Comparison of ENCODE assay signal across 8 mouse cellular contexts in the genomic region with DNA sequence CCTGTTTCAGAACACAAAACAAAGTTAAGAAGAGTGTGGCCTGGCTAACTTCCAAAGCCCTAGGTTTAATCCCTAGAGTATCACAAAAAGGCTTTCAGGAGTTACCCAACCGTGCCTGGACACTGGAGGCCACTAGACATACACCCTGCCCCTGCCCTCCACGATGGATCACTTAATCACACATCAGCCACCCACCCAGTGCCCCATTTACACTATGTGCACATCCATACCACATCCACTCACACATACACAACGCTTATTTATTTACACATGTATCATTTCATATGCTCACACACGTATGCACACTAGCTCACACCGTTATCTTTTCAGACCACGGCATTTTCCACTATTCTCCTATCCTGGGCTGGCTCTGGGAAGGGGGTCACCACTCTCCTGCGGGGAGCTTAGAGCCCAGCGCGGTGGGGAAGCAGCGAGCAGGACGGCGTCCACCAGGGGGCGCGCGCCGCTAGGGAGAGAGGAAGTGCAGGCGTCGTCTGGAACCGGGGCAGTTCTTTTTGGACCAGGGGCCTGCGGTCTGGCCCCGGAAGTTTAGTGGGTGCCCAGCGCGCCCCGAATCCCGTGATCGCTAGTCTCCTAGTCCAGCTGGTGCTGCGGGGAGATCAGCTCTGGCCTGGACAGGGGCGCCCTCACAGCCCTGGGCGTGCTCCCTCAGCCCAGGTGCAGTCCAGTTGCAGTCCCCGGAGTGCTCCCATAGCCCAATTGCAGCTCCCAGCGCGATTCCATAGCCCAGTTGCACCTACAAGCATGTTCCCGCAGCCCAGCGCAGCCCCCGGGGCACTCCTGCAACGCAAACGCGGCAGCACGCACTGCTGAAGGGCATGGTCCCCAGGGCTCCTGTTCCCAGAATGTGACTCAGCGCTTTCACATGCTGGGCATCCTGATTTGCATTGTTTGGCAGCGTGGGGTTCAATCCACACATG. TPM values are rescaled to one million over a fixed set of nuclear protein-coding genes. Genes with fewer than 3 reads are reported as not detected.
DNase-seq lines count a peak whose midpoint lies in the region; ATAC-seq and TF ChIP-seq lines count a peak whose summit lies in the region.

No protein-coding gene starts in this region.

- 0 out of 2 replicates have a peak, but pooled peaks have one; percentile 26 for ATAC-seq in cerebellum, adult (ENCODE audit: insufficient number of reproducible peaks, low FRiP score, low TSS enrichment)
- peak; percentile 88 for ATAC-seq in forebrain, embryonic 13.5 days
- peak; percentile 80 for ATAC-seq in neural tube, embryonic 14.5 days (ENCODE audit: low read depth)

- peak overlapping the region; percentile 1; the same call in 1 of the 2 replicates for H3K9ac ChIP-seq in ES-Bruce4 (ENCODE audit: low read depth, poor library complexity, severe bottlenecking)
- H3K9ac ChIP-seq in forebrain, embryonic 13.5 days = peak overlapping the region; percentile 70
- peak overlapping the region; percentile 54 for H3K9ac ChIP-seq in neural tube, embryonic 14.5 days (replicated peaks; ENCODE audit: low read depth, low read length)

- WGBS in forebrain, embryonic 13.5 days = 2% methylated on average over 41 of the region's 41 CpGs
- 2% methylated on average over 41 of the region's 41 CpGs for WGBS in neural tube, embryonic 14.5 days

- H3K4me1 ChIP-seq in ES-Bruce4 (ENCODE audit: control insufficient read depth, insufficient read depth, low read length) = no peaks in the 10 kb centered on the region
- peaks cover 6% of the 10 kb centered on the region for H3K4me1 ChIP-seq in forebrain, embryonic 13.5 days
- H3K4me1 ChIP-seq in neural tube, embryonic 14.5 days (ENCODE audit: control insufficient read depth, insufficient read depth, low read length) = peaks cover 5% of the 10 kb centered on the region; the same call in 1 of the 2 replicates

- peak; percentile 71 for DNase-seq in heart, postnatal 25 days (ENCODE audit: low spot score)
- peak; percentile 88 for DNase-seq in layer of hippocampus, adult 11-12 months (ENCODE audit: low spot score)
- peak; percentile 81 to 86 for DNase-seq in lung, adult 18-20 months
- DNase-seq in testis, postnatal 10 days (ENCODE audit: low spot score) = peak; percentile 99

- no peak for TF ChIP-seq EP300 in ES-Bruce4 (IDR thresholded peaks at IDR 0.05; ENCODE audit: insufficient read depth, low read depth, low read length)

- intact Hi-C loops in heart, postnatal 25 days (cut with DNase I) = loop anchor here (1.0 to 5.0 kb wide), 3 partner anchors 48 to 145 kb away; no protein-coding TSS in a partner anchor

- TF ChIP-seq CTCF in ES-Bruce4 (IDR thresholded peaks at IDR 0.05; ENCODE audit: low read depth, low read length) = peak; percentile 87

- no peaks in the 10 kb centered on the region for H3K36me3 ChIP-seq in ES-Bruce4 (ENCODE audit: control insufficient read depth, insufficient read depth, low read length, poor library complexity, severe bottlenecking)
- no peaks in the 10 kb centered on the region for H3K36me3 ChIP-seq in forebrain, embryonic 13.5 days (ENCODE audit: poor library complexity, severe bottlenecking)
- no peaks in the 10 kb centered on the region for H3K36me3 ChIP-seq in neural tube, embryonic 14.5 days (ENCODE audit: control insufficient read depth, insufficient read depth, low read length)

- H3K4me2 ChIP-seq in forebrain, embryonic 13.5 days = peak overlapping the region; percentile 91
- H3K4me2 ChIP-seq in neural tube, embryonic 14.5 days (ENCODE audit: low read depth, low read length) = peak overlapping the region; percentile 91

- H3K4me3 ChIP-seq in ES-Bruce4 (ENCODE audit: low read depth, low read length) = peak overlapping the region; percentile 5
- peak overlapping the region; percentile 39 for H3K4me3 ChIP-seq in forebrain, embryonic 13.5 days
- H3K4me3 ChIP-seq in neural tube, embryonic 14.5 days (ENCODE audit: low read depth, low read length) = peak overlapping the region; percentile 32

- H3K27me3 ChIP-seq in ES-Bruce4 (ENCODE audit: control insufficient read depth, insufficient read depth, low read length, poor library complexity, severe bottlenecking) = no peaks in the 10 kb centered on the region
- 0 out of 2 replicates have a peak, but pooled peaks cover 2% of the 10 kb centered on the region for H3K27me3 ChIP-seq in forebrain, embryonic 13.5 days
- no peaks in the 10 kb centered on the region for H3K27me3 ChIP-seq in neural tube, embryonic 14.5 days (ENCODE audit: control insufficient read depth, insufficient read depth, low read length)

- H3K9me3 ChIP-seq in ES-Bruce4 (replicated peaks; ENCODE audit: control insufficient read depth, insufficient read depth, low read length, poor library complexity, severe bottlenecking) = no peaks in the 10 kb centered on the region
- H3K9me3 ChIP-seq in forebrain, embryonic 13.5 days (replicated peaks) = no peaks in the 10 kb centered on the region
- no peaks in the 10 kb centered on the region for H3K9me3 ChIP-seq in neural tube, embryonic 14.5 days (ENCODE audit: control insufficient read depth, low read length)

- TF ChIP-seq POLR2A in ES-Bruce4 (IDR thresholded peaks at IDR 0.05; ENCODE audit: insufficient read depth, low read length) = no peak

- H3K27ac ChIP-seq in ES-Bruce4 (ENCODE audit: insufficient read depth, low read length) = no peak overlapping the region
- no peak overlapping the region for H3K27ac ChIP-seq in forebrain, embryonic 13.5 days
- no peak overlapping the region for H3K27ac ChIP-seq in neural tube, embryonic 14.5 days (ENCODE audit: low read depth, low read length)

RNA-seq across cellular contexts. Expression of a gene that starts 12.0 kb away (rescaled TPM):
- polyA plus RNA-seq in ES-Bruce4 (2011; ENCODE audit: insufficient read depth, insufficient read length, low read depth, missing spikeins) = 93.3 and 95.2 TPM in 2 replicates
- 88.9 and 89.2 TPM in 2 replicates for polyA plus RNA-seq in forebrain, embryonic 13.5 days (2015; fragmentation: Nextera tagmentation; extraction: Ambion mirVana)
- 10 to 100 TPM; 42.8 to 43.9 TPM for total RNA-seq in heart, postnatal 25 days (2021)
- polyA plus RNA-seq in neural tube, embryonic 14.5 days (2014; fragmentation: Nextera tagmentation; extraction: Ambion mirVana) = 112 and 129 TPM in 2 replicates

RNA-seq across cellular contexts. Expression of a gene that starts 16.2 kb away (rescaled TPM):
- 11.7 and 12.3 TPM in 2 replicates for polyA plus RNA-seq in ES-Bruce4 (2011; ENCODE audit: insufficient read depth, insufficient read length, low read depth, missing spikeins)
- 8.1 and 10.6 TPM in 2 replicates for polyA plus RNA-seq in forebrain, embryonic 13.5 days (2015; fragmentation: Nextera tagmentation; extraction: Ambion mirVana)
- not detected for total RNA-seq in heart, postnatal 25 days (2021)
- polyA plus RNA-seq in neural tube, embryonic 14.5 days (2014; fragmentation: Nextera tagmentation; extraction: Ambion mirVana) = 5.0 and 7.3 TPM in 2 replicates

RNA-seq across cellular contexts. Expression of a gene that starts 38.2 kb away (rescaled TPM):
- 0.35 and 0.61 TPM in 2 replicates for polyA plus RNA-seq in ES-Bruce4 (2011; ENCODE audit: insufficient read depth, insufficient read length, low read depth, missing spikeins)
- 0.09 and 0.16 TPM in 2 replicates for polyA plus RNA-seq in forebrain, embryonic 13.5 days (2015; fragmentation: Nextera tagmentation; extraction: Ambion mirVana)
- total RNA-seq in heart, postnatal 25 days (2021) = not detected
- 0.22 and 0.46 TPM in 2 replicates for polyA plus RNA-seq in neural tube, embryonic 14.5 days (2014; fragmentation: Nextera tagmentation; extraction: Ambion mirVana)

RNA-seq across cellular contexts. Expression of a gene that starts 45.0 kb away (rescaled TPM):
- 101 and 107 TPM in 2 replicates for polyA plus RNA-seq in ES-Bruce4 (2011; ENCODE audit: insufficient read depth, insufficient read length, low read depth, missing spikeins)
- polyA plus RNA-seq in forebrain, embryonic 13.5 days (2015; fragmentation: Nextera tagmentation; extraction: Ambion mirVana) = 71.8 and 72.1 TPM in 2 replicates
- 10 to 100 TPM; 61.9 to 62.9 TPM for total RNA-seq in heart, postnatal 25 days (2021)
- polyA plus RNA-seq in neural tube, embryonic 14.5 days (2014; fragmentation: Nextera tagmentation; extraction: Ambion mirVana) = 52.0 and 57.2 TPM in 2 replicates

Comparison
In these comparisons a context has a peak if more than half of its experiments do, and no peak if none do; other contexts are left out.
1. H3K9ac ChIP-seq: peak in every context shown above with its lines; median percentile 70 in forebrain, embryonic 13.5 days; 54 in neural tube, embryonic 14.5 days; 1 in ES-Bruce4.
2. ATAC-seq: peak in every context shown above with its lines; median percentile 88 in forebrain, embryonic 13.5 days; 80 in neural tube, embryonic 14.5 days; 26 in cerebellum, adult.